Mouse (Mus musculus) C2C12 (cell line): ENCODE results near the gene Fus.
A peak's percentile ranks its signal among the peaks of the same experiment; 100 is the strongest.

ENCODE experiments used
- CTCF ChIP-seq: IDR thresholded peaks from one replicate; pipeline ENCODE4 v1.5.1; 2011; ENCODE audit not compliant: control insufficient read depth, insufficient read depth, insufficient read length
- MYOG ChIP-seq: IDR thresholded peaks from one replicate; pipeline ENCODE4 v1.6.1; 2011; ENCODE audit not compliant: control insufficient read depth, insufficient read length; ENCODE audit errors: extremely low read depth
- USF1 ChIP-seq: IDR thresholded peaks from one replicate; pipeline ENCODE4 v1.6.1; 2011; ENCODE audit warnings: low read depth, mild to moderate bottlenecking, control low read depth, moderate library complexity

- TF ChIP-seq CTCF = no peak
- TF ChIP-seq MYOG = no peak
- TF ChIP-seq USF1 = peak; percentile 65
Measured at GRCm38 (mm10) chr7:128024932-128025331, 57.7 kb downstream of the Fus start.
